Mouse (Mus musculus): ENCODE measurements around the gene Ptprm. TPM values are rescaled to one million over a fixed set of nuclear protein-coding genes. Genes with fewer than 3 reads are reported as not detected.

Gene Ptprm
- 19.9 and 25.1 TPM in 2 replicates for polyA plus RNA-seq (2015; fragmentation: Nextera tagmentation; extraction: Ambion mirVana)

DNA sequence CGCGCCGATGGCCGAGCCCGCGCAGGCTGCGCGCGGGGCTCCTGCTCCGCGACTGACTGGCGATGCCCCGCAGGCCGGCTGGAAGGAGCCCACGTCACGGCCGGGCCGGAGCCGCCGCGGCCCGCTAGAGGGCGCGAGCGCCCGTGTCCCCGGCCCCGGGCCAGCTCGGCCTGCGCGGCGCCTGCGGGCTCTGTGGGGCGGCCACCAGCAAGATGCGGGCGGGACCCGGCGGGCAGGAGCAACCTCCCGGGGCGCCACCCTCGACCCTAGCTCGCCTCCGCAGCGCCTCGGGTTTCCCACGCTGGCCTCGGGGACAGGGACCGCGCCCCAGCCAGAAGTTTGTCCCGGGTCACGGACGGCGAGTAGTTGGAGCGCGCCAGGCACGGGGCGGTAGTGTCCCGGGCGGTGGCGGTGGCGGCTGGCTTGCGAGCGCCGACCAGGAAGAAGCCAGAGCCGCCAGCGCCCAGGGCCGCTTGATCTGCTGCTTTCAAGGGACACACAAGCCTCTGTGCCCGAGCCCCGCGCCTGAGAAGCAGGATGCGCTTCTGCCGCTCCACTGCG lies at the start of gene Ptprm:
TSS of gene Ptprm (minus strand) at position 7 of the 561 bp plus-strand sequence.
- Histone ChIP-seq H3K9me3 (ENCODE audit: control insufficient read depth, low read length) (no peaks in the 10 kb centered on the region), H3K9ac (ENCODE audit: low read depth, low read length) (peak within 1 kb of the TSS; percentile 81), H3K27ac (ENCODE audit: low read depth, low read length) (peak within 1 kb of the TSS; percentile 82), H3K36me3 (ENCODE audit: control insufficient read depth, insufficient read depth, low read length) (no peaks in the 10 kb centered on the region), H3K4me1 (ENCODE audit: control insufficient read depth, insufficient read depth, low read depth, low read length) (peaks cover 2% of the 10 kb centered on the region; the same call in 1 of the 2 replicates), H3K27me3 (replicated peaks; ENCODE audit: control insufficient read depth, insufficient read depth, low read length) (no peaks in the 10 kb centered on the region), H3K4me3 (ENCODE audit: low read length) (peak within 1 kb of the TSS; percentile 85), H3K4me2 (ENCODE audit: low read length) (peak within 1 kb of the TSS; percentile 88)
- peak; percentile 96 for ATAC-seq
- 1% methylated on average over 45 of the region's 73 CpGs for WGBS

DNA sequence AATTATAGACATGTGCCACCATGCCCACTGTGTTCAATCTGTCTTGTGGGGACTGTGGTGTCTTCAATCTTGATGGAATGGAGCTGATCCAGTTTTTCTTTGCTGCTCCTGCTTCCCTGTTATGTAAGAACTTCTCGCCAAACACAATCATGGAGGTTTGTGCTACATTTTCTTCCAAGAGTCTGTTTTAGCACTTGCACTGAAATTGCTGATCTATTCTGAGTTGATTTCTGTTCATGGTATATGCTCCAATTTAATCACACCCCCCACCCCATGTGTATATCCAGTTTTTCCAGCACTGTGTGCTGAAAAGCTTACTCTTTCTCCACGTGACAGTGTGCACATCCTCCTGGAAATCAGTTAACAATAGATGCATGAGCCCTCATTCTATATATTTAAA lies 41.9 kb upstream of the Ptprm start:
- H3K27ac ChIP-seq (ENCODE audit: low read depth, low read length): no peak overlapping the region
- H3K4me2 ChIP-seq (ENCODE audit: low read length): no peak overlapping the region
- 85% methylated on average over 2 of the region's 2 CpGs for WGBS
- no peak overlapping the region for H3K9ac ChIP-seq (ENCODE audit: low read depth, low read length)
- H3K4me1 ChIP-seq (ENCODE audit: control insufficient read depth, insufficient read depth, low read depth, low read length): no peaks in the 10 kb centered on the region
- H3K36me3 ChIP-seq (ENCODE audit: control insufficient read depth, insufficient read depth, low read length): no peaks in the 10 kb centered on the region
- H3K27me3 ChIP-seq (replicated peaks; ENCODE audit: control insufficient read depth, insufficient read depth, low read length): no peaks in the 10 kb centered on the region
- no peak for ATAC-seq
- H3K9me3 ChIP-seq (ENCODE audit: control insufficient read depth, low read length): no peaks in the 10 kb centered on the region
- H3K4me3 ChIP-seq (ENCODE audit: low read length): no peak overlapping the region

- Histone ChIP-seq H3K27me3 (replicated peaks; ENCODE audit: control insufficient read depth, insufficient read depth, low read length) (no peaks in the 10 kb centered on the region), H3K36me3 (ENCODE audit: control insufficient read depth, insufficient read depth, low read length) (no peaks in the 10 kb centered on the region), H3K9ac (ENCODE audit: low read depth, low read length) (no peak overlapping the region), H3K4me1 (ENCODE audit: control insufficient read depth, insufficient read depth, low read depth, low read length) (no peaks in the 10 kb centered on the region), H3K4me3 (ENCODE audit: low read length) (no peak overlapping the region), H3K9me3 (ENCODE audit: control insufficient read depth, low read length) (no peaks in the 10 kb centered on the region), H3K27ac (ENCODE audit: low read depth, low read length) (no peak overlapping the region), H3K4me2 (ENCODE audit: low read length) (no peak overlapping the region)
- no peak for ATAC-seq
- 57% methylated on average over 5 of the region's 5 CpGs for WGBS
Observed at GRCm38 (mm10) chr17:67390851-67391250, 36.6 kb upstream of the Ptprm start.

DNA sequence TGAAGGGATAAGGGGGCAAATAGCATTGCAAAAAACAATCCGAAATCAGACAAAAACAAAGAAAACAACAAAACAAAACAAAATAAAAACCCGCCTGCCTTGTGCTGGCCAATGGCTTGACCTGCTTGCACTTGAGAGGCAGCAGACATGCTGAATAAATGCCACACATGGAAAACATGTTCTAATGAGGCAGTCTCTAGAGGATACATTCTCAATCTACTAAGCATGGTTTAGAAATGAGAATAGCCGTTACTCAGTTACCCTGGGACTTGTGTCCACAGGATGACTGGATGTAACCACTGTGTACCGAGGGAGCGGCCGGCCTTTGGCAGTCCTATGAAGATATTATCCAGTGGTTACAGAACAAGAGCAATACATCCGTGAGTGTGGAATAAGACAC lies 33.9 kb upstream of the Ptprm start:
- H3K9ac ChIP-seq (ENCODE audit: low read depth, low read length): no peak overlapping the region
- H3K4me3 ChIP-seq (ENCODE audit: low read length): no peak overlapping the region
- no peaks in the 10 kb centered on the region for H3K27me3 ChIP-seq (replicated peaks; ENCODE audit: control insufficient read depth, insufficient read depth, low read length)
- 75% methylated on average over 7 of the region's 7 CpGs for WGBS
- H3K36me3 ChIP-seq (ENCODE audit: control insufficient read depth, insufficient read depth, low read length): no peaks in the 10 kb centered on the region
- no peak overlapping the region for H3K27ac ChIP-seq (ENCODE audit: low read depth, low read length)
- H3K4me2 ChIP-seq (ENCODE audit: low read length): no peak overlapping the region
- H3K4me1 ChIP-seq (ENCODE audit: control insufficient read depth, insufficient read depth, low read depth, low read length): no peaks in the 10 kb centered on the region
- no peaks in the 10 kb centered on the region for H3K9me3 ChIP-seq (ENCODE audit: control insufficient read depth, low read length)
- ATAC-seq: no peak

GRCm38 (mm10) chr17:67385286-67385685 lies 31.0 kb upstream of the Ptprm start:
- H3K27ac ChIP-seq (ENCODE audit: low read depth, low read length): no peak overlapping the region
- no peaks in the 10 kb centered on the region for H3K4me1 ChIP-seq (ENCODE audit: control insufficient read depth, insufficient read depth, low read depth, low read length)
- H3K27me3 ChIP-seq (replicated peaks; ENCODE audit: control insufficient read depth, insufficient read depth, low read length): no peaks in the 10 kb centered on the region
- no peak overlapping the region for H3K4me3 ChIP-seq (ENCODE audit: low read length)
- no peak overlapping the region for H3K4me2 ChIP-seq (ENCODE audit: low read length)
- no peak overlapping the region for H3K9ac ChIP-seq (ENCODE audit: low read depth, low read length)
- no peak for ATAC-seq
- H3K36me3 ChIP-seq (ENCODE audit: control insufficient read depth, insufficient read depth, low read length): no peaks in the 10 kb centered on the region
- WGBS: 41% methylated on average over 6 of the region's 6 CpGs
- no peaks in the 10 kb centered on the region for H3K9me3 ChIP-seq (ENCODE audit: control insufficient read depth, low read length)

DNA sequence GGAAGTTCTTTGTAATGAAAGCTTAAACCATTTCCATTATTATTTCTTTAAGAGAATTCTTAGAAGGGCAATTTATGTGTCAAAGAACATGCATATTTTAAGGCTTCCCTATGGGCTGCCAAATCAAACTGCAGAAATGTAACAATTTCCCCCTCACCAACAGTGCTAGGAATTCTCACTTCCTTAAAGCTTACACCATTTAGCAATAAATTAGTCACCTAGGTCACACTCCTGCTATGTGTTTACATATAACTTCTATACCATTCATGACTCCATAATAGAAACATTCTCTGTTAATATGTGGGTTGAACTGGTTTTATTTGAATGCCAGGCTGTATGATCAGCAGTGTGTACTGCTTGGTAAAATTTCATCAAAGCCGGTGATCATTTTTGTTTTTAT lies 29.4 kb upstream of the Ptprm start:
- no peak for ATAC-seq
- 90% methylated on average over 1 of the region's 1 CpGs for WGBS
- H3K4me2 ChIP-seq (ENCODE audit: low read length): no peak overlapping the region

GRCm38 (mm10) chr17:67381618-67382017 lies 27.4 kb upstream of the Ptprm start:
- H3K27ac ChIP-seq (ENCODE audit: low read depth, low read length): no peak overlapping the region
- H3K9ac ChIP-seq (ENCODE audit: low read depth, low read length): no peak overlapping the region
- no peak overlapping the region for H3K4me3 ChIP-seq (ENCODE audit: low read length)
- H3K27me3 ChIP-seq (replicated peaks; ENCODE audit: control insufficient read depth, insufficient read depth, low read length): no peaks in the 10 kb centered on the region
- H3K36me3 ChIP-seq (ENCODE audit: control insufficient read depth, insufficient read depth, low read length): no peaks in the 10 kb centered on the region
- H3K4me2 ChIP-seq (ENCODE audit: low read length): no peak overlapping the region
- H3K4me1 ChIP-seq (ENCODE audit: control insufficient read depth, insufficient read depth, low read depth, low read length): no peaks in the 10 kb centered on the region
- no peak for ATAC-seq
- WGBS: 90% methylated on average over 5 of the region's 5 CpGs
- H3K9me3 ChIP-seq (ENCODE audit: control insufficient read depth, low read length): no peaks in the 10 kb centered on the region

More for the DNA sequence above, 29.4 kb upstream of the Ptprm start:
- Histone ChIP-seq H3K4me3 (ENCODE audit: low read length) (no peak overlapping the region), H3K27ac (ENCODE audit: low read depth, low read length) (no peak overlapping the region), H3K36me3 (ENCODE audit: control insufficient read depth, insufficient read depth, low read length) (no peaks in the 10 kb centered on the region), H3K9me3 (ENCODE audit: control insufficient read depth, low read length) (no peaks in the 10 kb centered on the region), H3K4me1 (ENCODE audit: control insufficient read depth, insufficient read depth, low read depth, low read length) (no peaks in the 10 kb centered on the region), H3K9ac (ENCODE audit: low read depth, low read length) (no peak overlapping the region), H3K27me3 (replicated peaks; ENCODE audit: control insufficient read depth, insufficient read depth, low read length) (no peaks in the 10 kb centered on the region)

GRCm38 (mm10) chr17:67367866-67368265 lies 13.6 kb upstream of the Ptprm start:
- 95% methylated on average over 7 of the region's 7 CpGs for WGBS
- Histone ChIP-seq H3K27ac (ENCODE audit: low read depth, low read length) (no peak overlapping the region), H3K4me3 (ENCODE audit: low read length) (no peak overlapping the region), H3K9ac (ENCODE audit: low read depth, low read length) (no peak overlapping the region), H3K4me1 (ENCODE audit: control insufficient read depth, insufficient read depth, low read depth, low read length) (no peaks in the 10 kb centered on the region), H3K4me2 (ENCODE audit: low read length) (no peak overlapping the region), H3K36me3 (ENCODE audit: control insufficient read depth, insufficient read depth, low read length) (no peaks in the 10 kb centered on the region), H3K9me3 (ENCODE audit: control insufficient read depth, low read length) (no peaks in the 10 kb centered on the region), H3K27me3 (replicated peaks; ENCODE audit: control insufficient read depth, insufficient read depth, low read length) (no peaks in the 10 kb centered on the region)
- ATAC-seq: no peak

- ATAC-seq: no peak
- no peak overlapping the region for H3K4me3 ChIP-seq (ENCODE audit: low read length)
- H3K36me3 ChIP-seq (ENCODE audit: control insufficient read depth, insufficient read depth, low read length): no peaks in the 10 kb centered on the region
- no peak overlapping the region for H3K27ac ChIP-seq (ENCODE audit: low read depth, low read length)
- H3K4me1 ChIP-seq (ENCODE audit: control insufficient read depth, insufficient read depth, low read depth, low read length): no peaks in the 10 kb centered on the region
- H3K9ac ChIP-seq (ENCODE audit: low read depth, low read length): no peak overlapping the region
- no peak overlapping the region for H3K4me2 ChIP-seq (ENCODE audit: low read length)
- no peaks in the 10 kb centered on the region for H3K27me3 ChIP-seq (replicated peaks; ENCODE audit: control insufficient read depth, insufficient read depth, low read length)
- 96% methylated on average over 1 of the region's 1 CpGs for WGBS
- no peaks in the 10 kb centered on the region for H3K9me3 ChIP-seq (ENCODE audit: control insufficient read depth, low read length)
Observed at GRCm38 (mm10) chr17:67364491-67364890, 10.2 kb upstream of the Ptprm start.

Data from hindbrain, embryonic 16.5 days (tissue).